Mouse (Mus musculus) granulocyte monocyte progenitor cell, adult 5-6 weeks (primary cell): ENCODE measurements at regions not wholly inside any gene's neighbourhood (a gene's known extent, or its start where the extent isn't known, plus 50 kb on each side); places are given as distances from the start of the nearest gene placed in this dataset.
"Not testable (repeated sequence)": the region's sequence is repeated elsewhere in the genome, so short reads cannot be mapped to it uniquely, and the experiment has no call there.

Experiments
- ATAC-seq: replicated peaks from 2 replicates; pipeline ENCODE4 v1.8.0; 2016; ENCODE audit warnings: mild to moderate bottlenecking, moderate TSS enrichment, inconsistent platforms; ENCODE audit not compliant: poor library complexity, severe bottlenecking

DNA sequence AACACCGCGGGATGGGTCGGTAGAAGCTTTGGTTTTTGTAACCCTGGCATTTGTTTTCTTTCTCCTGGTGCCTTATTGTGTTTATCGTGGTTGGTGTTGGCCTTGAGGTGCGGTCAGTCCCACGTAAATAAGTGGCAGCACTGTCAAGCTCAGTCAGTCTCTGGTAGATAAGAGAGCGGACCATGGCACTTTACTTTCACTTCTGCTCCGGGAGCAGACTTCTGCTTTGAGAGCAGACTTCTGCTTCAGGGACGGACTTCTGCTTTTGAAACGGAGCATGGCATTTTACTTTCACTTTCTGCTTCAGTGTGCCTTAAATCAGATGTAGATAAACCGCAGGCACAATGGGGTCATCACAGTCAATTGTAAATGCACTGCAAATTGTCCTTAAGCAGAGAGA, 54.3 kb upstream of the Ccdc66 start:
- peak; percentile 87 for ATAC-seq

DNA sequence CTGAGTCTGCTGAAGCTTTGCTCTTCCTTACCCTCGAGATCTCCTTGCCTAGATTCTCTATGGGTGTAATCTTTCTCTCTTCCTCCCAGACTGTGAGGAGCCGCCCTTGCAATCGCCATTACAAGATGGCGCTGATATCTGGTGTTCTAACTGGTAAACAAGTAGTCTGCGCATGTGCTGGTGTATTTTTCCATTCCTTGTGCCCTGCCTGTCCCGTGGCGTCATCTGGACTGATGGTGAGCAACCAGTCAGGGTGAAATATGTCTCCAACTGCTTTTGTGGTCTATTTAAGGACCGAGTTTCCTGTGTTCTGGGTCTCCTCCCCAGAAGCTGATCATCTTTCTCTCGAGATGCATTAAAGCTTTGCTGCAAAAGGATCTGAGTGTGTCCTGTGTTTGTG, 53.7 kb upstream of the Ccdc66 start:
- not testable (repeated sequence) for ATAC-seq

DNA sequence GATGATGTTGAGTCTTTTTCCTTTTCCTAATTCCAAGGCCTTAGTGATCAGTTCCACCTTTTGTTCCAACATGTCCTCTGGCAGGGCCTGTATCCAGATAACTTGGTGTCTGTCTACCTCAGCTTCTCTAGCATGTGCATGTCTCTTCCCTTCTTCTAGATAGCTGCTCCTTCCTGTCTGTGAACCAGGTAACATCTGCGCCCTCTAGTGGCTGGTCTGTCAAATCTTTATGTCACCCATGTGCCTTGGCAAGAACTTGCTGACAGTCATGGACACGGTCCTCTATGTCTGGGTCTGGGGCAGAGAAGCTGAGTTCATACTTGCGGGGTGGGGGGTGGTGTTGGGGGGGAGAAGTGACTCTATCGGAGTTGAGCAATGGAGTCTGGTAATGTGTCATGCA, 52.2 kb upstream of the Ccdc66 start:
- peak; percentile 48; the same call in 1 of the 2 replicates for ATAC-seq

DNA sequence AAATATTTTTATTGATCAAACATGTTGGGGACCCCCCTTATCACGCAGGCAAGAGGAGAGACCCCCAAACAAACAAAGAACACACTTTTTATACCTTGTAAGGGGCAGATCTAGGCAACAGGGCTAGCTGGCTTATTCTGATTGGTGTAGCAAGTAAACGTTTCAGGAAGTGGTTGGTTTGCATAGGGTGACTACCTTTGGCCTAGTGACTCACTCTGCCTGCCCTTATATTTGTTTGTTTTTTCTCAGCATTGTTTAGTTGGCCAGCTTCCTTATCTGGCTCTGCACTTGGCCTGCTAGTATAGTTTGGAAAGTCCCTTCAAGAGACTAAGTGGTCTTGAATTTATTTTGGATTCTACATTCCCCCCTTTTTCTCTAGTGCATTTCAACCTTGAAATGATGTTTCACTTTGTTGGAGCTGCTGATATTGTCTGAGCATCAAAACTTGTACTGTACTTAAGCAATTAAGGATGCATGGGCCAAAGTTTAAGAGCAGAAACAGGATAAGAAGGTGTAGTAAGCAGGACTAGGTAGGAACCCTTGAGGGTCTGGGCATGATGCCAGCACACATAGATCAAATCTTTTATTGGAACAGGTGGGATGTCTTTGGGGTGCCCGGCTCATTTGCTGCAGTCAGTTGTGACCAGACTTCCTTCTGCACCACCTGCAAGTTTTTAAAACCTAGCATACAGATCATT, 50.7 kb upstream of the Ccdc66 start:
- ATAC-seq: no peak
